In genomic region chr13:91586368-91586767, GRCm38 (mm10) we compare ENCODE assay signal across 23 mouse cellular contexts.
DNase-seq lines count a peak whose midpoint lies in the region; ATAC-seq and TF ChIP-seq lines count a peak whose summit lies in the region.
"Had no signal": no experiment of that assay in that cellular context is flagged by ENCODE, and none has a peak within 500 bp of the region (broad histone marks: within the 10 kb centered on the region; RNA-seq: fewer than 3 reads in every experiment).

No protein-coding gene starts in this region.

- 78% methylated on average over 5 of the region's 5 CpGs for WGBS in hindbrain, postnatal 0 days
- 73% methylated on average over 5 of the region's 5 CpGs for WGBS in hindbrain, embryonic 10.5 days
- WGBS in liver, embryonic 14.5 days (ENCODE audit: insufficient replicate concordance), result 68% methylated on average over 5 of the region's 5 CpGs
- 69% methylated on average over 5 of the region's 5 CpGs for WGBS in liver, embryonic 12.5 days (ENCODE audit: insufficient replicate concordance)
- 85% methylated on average over 5 of the region's 5 CpGs for WGBS in kidney, embryonic 15.5 days

- TF ChIP-seq POLR2A in MEL (IDR thresholded peaks at IDR 0.05; ENCODE audit: control insufficient read depth in 1 of 2, insufficient read depth in 1 of 2, low read depth in 1 of 2, low read length in 2 of 2, poor library complexity in 1 of 2), result no peak
- TF ChIP-seq POLR2A in brain, embryonic 14.5 days (IDR thresholded peaks at IDR 0.05; ENCODE audit: borderline replicate concordance, extremely low read depth, insufficient read depth, insufficient read length, poor library complexity, severe bottlenecking), result no peak

- TF ChIP-seq CTCF in hindbrain, postnatal 0 days (IDR thresholded peaks at IDR 0.05; ENCODE audit: low read depth), result peak; percentile 7; the same call in 1 of the 2 replicates
- TF ChIP-seq CTCF in liver, embryonic 14.5 days (IDR thresholded peaks at IDR 0.05; ENCODE audit: low read depth), result 0 out of 2 replicates have a peak, but pooled peaks have one; percentile 21
- peak in 2 of 3 experiments; percentile 4 to 6; a peak in 1 of 6 replicates for TF ChIP-seq CTCF in MEL (IDR thresholded peaks at IDR 0.05 in 2 of 3, conservative IDR thresholded peaks at IDR 0.05 in 1 of 3; ENCODE audit: control insufficient read depth in 1 of 3, insufficient read depth in 1 of 3, low read depth in 2 of 3, low read length in 3 of 3, poor library complexity in 1 of 3, severe bottlenecking in 1 of 3)
- TF ChIP-seq CTCF in brain, embryonic 14.5 days (IDR thresholded peaks at IDR 0.05; ENCODE audit: borderline replicate concordance, extremely low read depth, insufficient read depth, insufficient read length), result peak; percentile 4; the same call in 1 of the 2 replicates

- no peak overlapping the region for H3K9ac ChIP-seq in hindbrain, postnatal 0 days (replicated peaks; ENCODE audit: low read length)
- H3K9ac ChIP-seq in liver, embryonic 14.5 days (replicated peaks), result no peak overlapping the region
- no peak overlapping the region for H3K9ac ChIP-seq in liver, embryonic 12.5 days
- H3K9ac ChIP-seq in MEL (ENCODE audit: control insufficient read depth, low read depth, low read length, poor library complexity, severe bottlenecking), result no peak overlapping the region
- no peak overlapping the region for H3K9ac ChIP-seq in kidney, embryonic 15.5 days
- H3K9ac ChIP-seq: embryonic facial prominence, embryonic 15.5 days; forebrain, embryonic 15.5 days; heart, embryonic 13.5 days; hindbrain, embryonic 13.5 days had no signal

- no peak for DNase-seq in hindbrain, postnatal 0 days (ENCODE audit: low spot score)
- DNase-seq in hindbrain, embryonic 10.5 days (ENCODE audit: low spot score), result no peak
- no peak for DNase-seq in liver, embryonic 14.5 days (ENCODE audit: low read depth in 3 of 3, low spot score in 3 of 3)
- no peak for DNase-seq in MEL (ENCODE audit: low read depth, low spot score)
- no peak for DNase-seq in brain, embryonic 14.5 days (ENCODE audit: low read depth)
- no peak for DNase-seq in cerebellum, adult 9-10 months
- DNase-seq: adrenal gland, adult 2 months; adrenal gland, postnatal 25 days; cerebellum, adult 2 months; cerebellum, postnatal 14 days; embryo, embryonic 11 days; gastrocnemius, postnatal 25 days; heart, postnatal 36 days had no signal

- TF ChIP-seq RAD21 in MEL (IDR thresholded peaks at IDR 0.05; ENCODE audit: low read depth, low read length), result no peak

- no peaks in the 10 kb centered on the region for H3K9me3 ChIP-seq in hindbrain, postnatal 0 days (ENCODE audit: low read length)
- no peaks in the 10 kb centered on the region for H3K9me3 ChIP-seq in hindbrain, embryonic 10.5 days
- H3K9me3 ChIP-seq in liver, embryonic 14.5 days (ENCODE audit: control insufficient read depth, low read length), result no peaks in the 10 kb centered on the region
- no peaks in the 10 kb centered on the region for H3K9me3 ChIP-seq in liver, embryonic 12.5 days (replicated peaks)
- H3K9me3 ChIP-seq in MEL (replicated peaks; ENCODE audit: insufficient read depth, low read length), result no peaks in the 10 kb centered on the region
- no peaks in the 10 kb centered on the region for H3K9me3 ChIP-seq in kidney, embryonic 15.5 days (replicated peaks)
- H3K9me3 ChIP-seq: embryonic facial prominence, embryonic 15.5 days; forebrain, embryonic 10.5 days; forebrain, embryonic 15.5 days; G1E; heart, embryonic 13.5 days; hindbrain, embryonic 13.5 days had no signal

- no peak overlapping the region for H3K4me3 ChIP-seq in hindbrain, postnatal 0 days (ENCODE audit: low read length)
- H3K4me3 ChIP-seq in hindbrain, embryonic 10.5 days, result no peak overlapping the region
- no peak overlapping the region for H3K4me3 ChIP-seq in liver, embryonic 14.5 days (ENCODE audit: insufficient read depth in 1 of 2, low read depth in 2 of 2, low read length in 2 of 2)
- H3K4me3 ChIP-seq in liver, embryonic 12.5 days, result no peak overlapping the region
- H3K4me3 ChIP-seq in MEL (ENCODE audit: control insufficient read depth in 1 of 2, insufficient read depth in 1 of 2, low read depth in 2 of 2, low read length in 2 of 2), result no peak overlapping the region
- H3K4me3 ChIP-seq in kidney, embryonic 15.5 days (replicated peaks), result no peak overlapping the region
- H3K4me3 ChIP-seq: embryonic facial prominence, embryonic 15.5 days; erythroblast, embryonic 14.5 days; forebrain, embryonic 10.5 days; forebrain, embryonic 15.5 days; heart, embryonic 13.5 days; hindbrain, embryonic 13.5 days had no signal

- no peak overlapping the region for H3K27ac ChIP-seq in hindbrain, postnatal 0 days
- H3K27ac ChIP-seq in hindbrain, embryonic 10.5 days, result no peak overlapping the region
- H3K27ac ChIP-seq in liver, embryonic 14.5 days, result no peak overlapping the region
- H3K27ac ChIP-seq in liver, embryonic 12.5 days, result no peak overlapping the region
- H3K27ac ChIP-seq in MEL (ENCODE audit: control insufficient read depth, low read depth, low read length), result no peak overlapping the region
- no peak overlapping the region for H3K27ac ChIP-seq in kidney, embryonic 15.5 days
- H3K27ac ChIP-seq: embryonic facial prominence, embryonic 15.5 days; forebrain, embryonic 10.5 days; forebrain, embryonic 15.5 days; heart, embryonic 13.5 days; hindbrain, embryonic 13.5 days had no signal

- TF ChIP-seq EP300 in liver, embryonic 14.5 days (IDR thresholded peaks at IDR 0.05; ENCODE audit: low read depth), result no peak
- TF ChIP-seq EP300 in MEL (IDR thresholded peaks at IDR 0.05; ENCODE audit: low read depth in 1 of 2, low read length in 2 of 2), result no peak

- no peak overlapping the region for H3K4me2 ChIP-seq in hindbrain, postnatal 0 days (ENCODE audit: low read depth, low read length)
- H3K4me2 ChIP-seq in liver, embryonic 14.5 days (ENCODE audit: low read depth), result no peak overlapping the region
- no peak overlapping the region for H3K4me2 ChIP-seq in liver, embryonic 12.5 days
- H3K4me2 ChIP-seq in kidney, embryonic 15.5 days, result no peak overlapping the region
- H3K4me2 ChIP-seq: embryonic facial prominence, embryonic 15.5 days; forebrain, embryonic 15.5 days; heart, embryonic 13.5 days; hindbrain, embryonic 13.5 days had no signal

- H3K4me1 ChIP-seq in hindbrain, postnatal 0 days (ENCODE audit: insufficient read depth, low read length), result no peaks in the 10 kb centered on the region
- no peaks in the 10 kb centered on the region for H3K4me1 ChIP-seq in hindbrain, embryonic 10.5 days (replicated peaks)
- no peaks in the 10 kb centered on the region for H3K4me1 ChIP-seq in liver, embryonic 14.5 days (replicated peaks; ENCODE audit: control insufficient read depth in 2 of 2, insufficient read depth in 2 of 2, low read length in 1 of 2)
- H3K4me1 ChIP-seq in liver, embryonic 12.5 days, result no peaks in the 10 kb centered on the region
- no peaks in the 10 kb centered on the region for H3K4me1 ChIP-seq in MEL (ENCODE audit: control insufficient read depth in 1 of 2, insufficient read depth in 2 of 2, low read length in 2 of 2)
- H3K4me1 ChIP-seq in kidney, embryonic 15.5 days, result no peaks in the 10 kb centered on the region
- H3K4me1 ChIP-seq: embryonic facial prominence, embryonic 15.5 days; forebrain, embryonic 15.5 days; heart, embryonic 13.5 days; hindbrain, embryonic 13.5 days had no signal

- no peaks in the 10 kb centered on the region for H3K27me3 ChIP-seq in hindbrain, postnatal 0 days (ENCODE audit: insufficient read depth, low read length)
- H3K27me3 ChIP-seq in hindbrain, embryonic 10.5 days (ENCODE audit: insufficient read depth, poor library complexity, severe bottlenecking), result no peaks in the 10 kb centered on the region
- H3K27me3 ChIP-seq in liver, embryonic 14.5 days (ENCODE audit: control insufficient read depth, insufficient read depth, low read length), result no peaks in the 10 kb centered on the region
- no peaks in the 10 kb centered on the region for H3K27me3 ChIP-seq in liver, embryonic 12.5 days (replicated peaks)
- no peaks in the 10 kb centered on the region for H3K27me3 ChIP-seq in MEL (ENCODE audit: control insufficient read depth in 1 of 2, insufficient read depth in 2 of 2, low read length in 2 of 2)
- no peaks in the 10 kb centered on the region for H3K27me3 ChIP-seq in kidney, embryonic 15.5 days
- H3K27me3 ChIP-seq: embryonic facial prominence, embryonic 15.5 days; forebrain, embryonic 15.5 days; heart, embryonic 13.5 days; hindbrain, embryonic 13.5 days had no signal

- ATAC-seq in hindbrain, postnatal 0 days, result no peak
- no peak for ATAC-seq in liver, embryonic 14.5 days (ENCODE audit: insufficient read depth)
- no peak for ATAC-seq in liver, embryonic 12.5 days
- ATAC-seq in kidney, embryonic 15.5 days (replicated peaks; ENCODE audit: low FRiP score), result no peak
- ATAC-seq: activated CD4-positive, CD25-positive, alpha-beta regulatory T cell, adult 4 months; forebrain, embryonic 15.5 days had no signal

- no peaks in the 10 kb centered on the region for H3K36me3 ChIP-seq in hindbrain, postnatal 0 days (ENCODE audit: insufficient read depth, low read length)
- no peaks in the 10 kb centered on the region for H3K36me3 ChIP-seq in hindbrain, embryonic 10.5 days
- no peaks in the 10 kb centered on the region for H3K36me3 ChIP-seq in liver, embryonic 14.5 days (replicated peaks; ENCODE audit: control insufficient read depth, insufficient read depth, low read depth)
- H3K36me3 ChIP-seq in liver, embryonic 12.5 days, result no peaks in the 10 kb centered on the region
- no peaks in the 10 kb centered on the region for H3K36me3 ChIP-seq in MEL (ENCODE audit: control insufficient read depth in 1 of 2, insufficient read depth in 2 of 2, low read length in 2 of 2)
- no peaks in the 10 kb centered on the region for H3K36me3 ChIP-seq in kidney, embryonic 15.5 days
- H3K36me3 ChIP-seq: embryonic facial prominence, embryonic 15.5 days; forebrain, embryonic 10.5 days; forebrain, embryonic 15.5 days; heart, embryonic 13.5 days; hindbrain, embryonic 13.5 days had no signal

- no peaks in the 10 kb centered on the region for H3K79me2 ChIP-seq in MEL (ENCODE audit: control insufficient read depth, insufficient read depth, low read length, poor library complexity)

TF ChIP-seq in MEL, 35 proteins besides CTCF, POLR2A, EP300 and RAD21:
- TF ChIP-seq SIN3A (IDR thresholded peaks at IDR 0.05; ENCODE audit: low read length) (no peak), GABPA (IDR thresholded peaks at IDR 0.05; ENCODE audit: low read depth, low read length) (no peak), NELFE (IDR thresholded peaks at IDR 0.05; ENCODE audit: low read depth, low read length) (no peak)
TF ChIP-seq in MEL: peak in this region for 0.
